Mouse (Mus musculus) spleen, adult 2 months (tissue): ENCODE measurements around the gene Gpr107. TPM values are rescaled to one million over a fixed set of nuclear protein-coding genes. Genes with fewer than 3 reads are reported as not detected.

ENCODE experiments used
- DNase-seq, 2 experiments: peaks; one replicate each; pipeline versions ENCODE4 v3.0.0 to v3.0.0-alpha.2; 2012 to 2021; ENCODE audit warnings: low spot score in 2 of 2, low read depth in 1 of 2
- H3K27ac ChIP-seq: fragments of 200-500 bp; 2 replicates; pipeline ENCODE4 v1.5.1; 2012; ENCODE audit warnings: low read length, inconsistent platforms; ENCODE audit not compliant: insufficient read depth
- H3K27me3 ChIP-seq: fragments of 200-500 bp; 2 replicates; pipeline ENCODE4 v1.6.1; 2012; ENCODE audit warnings: mild to moderate bottlenecking, moderate library complexity, low read length, inconsistent platforms; ENCODE audit not compliant: control insufficient read depth, insufficient read depth
- H3K36me3 ChIP-seq: fragments of 200-500 bp; 2 replicates; pipeline ENCODE4 v1.6.1; 2012; ENCODE audit warnings: mild to moderate bottlenecking, low read length, inconsistent platforms; ENCODE audit not compliant: control insufficient read depth, insufficient read depth
- H3K4me1 ChIP-seq: fragments of 200-500 bp; 2 replicates; pipeline ENCODE4 v1.6.1; 2011; ENCODE audit warnings: inconsistent platforms; ENCODE audit not compliant: control insufficient read depth, insufficient read depth, insufficient read length
- H3K4me3 ChIP-seq: fragments of 200-500 bp; 2 replicates; pipeline ENCODE4 v1.5.1; 2011; ENCODE audit warnings: mild to moderate bottlenecking, inconsistent platforms; ENCODE audit not compliant: insufficient read depth, insufficient read length; ENCODE audit errors: extremely low read depth
- CTCF ChIP-seq: fragments of 200-500 bp; IDR thresholded peaks from 2 replicates; pipeline ENCODE4 v1.5.1; 2011; ENCODE audit warnings: mild to moderate bottlenecking, inconsistent platforms; ENCODE audit not compliant: insufficient read depth, insufficient read length, insufficient replicate concordance; ENCODE audit errors: extremely low read depth
- POLR2A ChIP-seq: fragments of 200-500 bp; IDR thresholded peaks from 2 replicates; pipeline ENCODE4 v1.6.1; 2011; ENCODE audit warnings: low read depth, low read length, inconsistent platforms
- WGBS: fragments of 180-500 bp; shearing (Covaris S2); methylation state at CpG from one replicate; pipeline ENCODE4 v1.1.7; 2018; 5-methylcytosine and 5-hydroxymethylcytosine counted together
- polyA plus RNA-seq: library from polyadenylated mRNA; depleted of rRNA; stranded (reverse); fragments of >200 nt; gene quantifications from 2 replicates; pipeline ENCODE4 v1.2.3, GENCODE M21; 2012; rRNA removed

The Gpr107 gene
- 15.0 and 15.1 TPM in 2 replicates for polyA plus RNA-seq

DNA sequence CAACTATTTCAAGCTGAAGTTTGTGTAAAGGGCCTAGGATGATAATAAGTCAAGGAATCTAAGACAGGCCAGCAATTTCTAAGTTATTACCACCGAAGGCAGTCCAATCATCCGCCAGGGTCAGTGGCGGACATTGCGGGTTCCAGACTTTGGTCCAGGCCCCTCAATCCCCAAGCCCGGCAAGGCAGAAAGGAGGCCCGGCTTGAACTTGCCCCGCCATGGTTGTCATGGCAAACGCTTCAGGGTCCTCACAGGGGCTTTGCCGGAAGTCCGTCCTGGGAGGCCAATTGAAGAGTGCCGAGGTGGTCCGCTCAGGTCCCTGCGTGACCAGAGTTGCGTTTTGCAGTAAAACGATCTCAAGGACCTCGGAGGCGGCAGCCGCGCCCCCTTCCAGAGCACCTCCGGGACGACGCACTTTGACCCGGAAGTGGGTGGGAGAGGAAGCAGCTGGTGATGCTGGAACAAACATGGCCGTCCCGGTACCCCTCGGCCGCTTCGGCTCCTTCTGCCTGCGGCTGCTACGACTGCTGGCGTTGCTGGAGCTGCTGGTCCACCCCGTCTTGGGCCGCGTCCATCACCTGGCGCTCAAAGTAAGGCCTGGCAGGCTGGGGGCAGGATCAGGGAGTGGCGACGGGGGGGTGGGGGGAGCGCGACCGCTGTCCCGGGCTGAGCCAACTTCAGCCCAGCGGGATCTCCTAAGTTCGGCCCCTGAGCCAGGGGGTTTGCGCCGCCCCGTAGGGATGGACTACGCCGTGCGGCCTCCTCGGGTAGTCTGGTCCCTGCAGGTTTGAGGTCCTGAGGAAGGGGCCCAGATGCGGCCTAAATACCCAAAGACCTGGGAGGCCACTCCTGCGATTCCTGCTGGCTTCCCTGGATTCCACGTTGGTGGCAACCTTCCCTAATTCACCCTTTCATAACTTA, at the start of gene Gpr107:
TSS of gene Gpr107 (plus strand) at position 425 of the 921 bp plus-strand sequence.
- Histone ChIP-seq H3K27me3 (no peaks in the 10 kb centered on the region), H3K27ac (peak within 1 kb of the TSS; percentile 66), H3K36me3 (0 out of 2 replicates have a peak, but pooled peaks cover 2% of the 10 kb centered on the region), H3K4me3 (peak within 1 kb of the TSS; percentile 100), H3K4me1 (peaks cover 2% of the 10 kb centered on the region; the same call in 1 of the 2 replicates)
- peak; percentile 56 to 82 for DNase-seq
- TF ChIP-seq CTCF (no peak), POLR2A (peak; percentile 59)
- 1% methylated on average over 53 of the region's 53 CpGs for WGBS

DNA sequence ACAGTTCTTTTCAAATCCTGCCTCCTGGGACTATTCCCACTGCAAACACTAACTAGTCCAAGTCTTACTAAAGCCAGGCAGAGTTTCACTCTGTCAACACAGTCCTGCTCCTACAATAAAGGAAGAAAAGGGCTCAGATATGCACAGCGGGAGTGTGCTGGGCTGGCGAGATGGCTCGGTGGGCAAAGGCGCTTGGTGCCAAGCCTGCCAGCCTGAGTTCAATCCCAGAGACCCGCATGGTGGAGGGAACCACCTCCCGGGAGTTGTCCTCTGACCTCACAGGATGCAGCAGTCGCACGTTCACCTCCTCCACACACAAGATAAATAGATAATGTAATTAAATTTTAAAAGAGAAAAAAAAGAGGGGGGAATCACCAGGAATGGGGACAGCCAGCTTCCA, 48.8 kb upstream of the Gpr107 start:
- H3K27ac ChIP-seq: no peak overlapping the region
- H3K27me3 ChIP-seq: no peaks in the 10 kb centered on the region
- H3K4me3 ChIP-seq: no peak overlapping the region
- peaks cover 29% of the 10 kb centered on the region for H3K36me3 ChIP-seq
- no peak for DNase-seq
- TF ChIP-seq CTCF: no peak
- TF ChIP-seq POLR2A: no peak
- WGBS: 88% methylated on average over 8 of the region's 8 CpGs
- H3K4me1 ChIP-seq: peaks cover 11% of the 10 kb centered on the region; the same call in 1 of the 2 replicates

DNA sequence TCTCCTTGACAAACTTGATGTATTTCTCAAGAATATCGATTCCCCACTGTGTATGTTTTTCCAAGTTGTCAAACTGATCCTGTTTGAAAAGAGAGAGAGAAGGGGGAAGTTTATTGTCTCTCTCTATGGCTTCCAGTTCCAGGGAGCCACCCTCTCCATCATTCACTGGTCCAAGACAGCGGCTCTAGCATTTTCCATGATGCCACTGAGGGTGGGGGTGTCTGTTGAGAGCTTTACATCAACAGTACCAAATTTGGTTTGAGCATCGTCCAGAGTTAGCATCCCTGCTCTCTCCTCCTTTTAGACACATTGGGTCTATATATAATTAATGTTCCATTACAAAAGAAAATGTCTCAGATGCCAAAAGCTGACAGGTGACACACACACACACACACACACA, 46.8 kb upstream of the Gpr107 start:
- WGBS: 82% methylated on average over 3 of the region's 3 CpGs
- no peak overlapping the region for H3K27ac ChIP-seq
- DNase-seq: no peak
- peaks cover 18% of the 10 kb centered on the region for H3K36me3 ChIP-seq
- H3K4me1 ChIP-seq: peaks cover 20% of the 10 kb centered on the region; the same call in 1 of the 2 replicates
- no peak for TF ChIP-seq POLR2A
- no peak for TF ChIP-seq CTCF
- H3K4me3 ChIP-seq: no peak overlapping the region
- H3K27me3 ChIP-seq: no peaks in the 10 kb centered on the region

DNA sequence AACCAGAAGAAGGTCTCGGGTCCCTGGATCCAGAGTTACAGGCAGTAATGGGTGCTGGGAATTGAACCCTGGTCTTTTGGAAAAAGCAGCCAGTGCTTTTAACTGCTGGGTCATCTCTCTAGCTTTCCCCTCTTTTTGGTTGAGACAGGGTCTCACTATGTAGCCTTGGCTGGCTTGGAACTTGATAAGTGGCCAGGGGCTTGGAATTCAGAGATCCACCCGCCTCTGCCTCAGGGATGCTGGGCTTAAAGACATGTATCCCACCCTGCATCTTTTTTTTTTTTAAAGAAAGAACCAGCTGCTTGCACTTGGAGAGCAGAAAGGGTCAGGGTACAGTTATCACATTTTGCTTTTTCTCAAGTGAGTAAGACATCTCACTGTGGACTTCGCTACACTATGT, 46.1 kb upstream of the Gpr107 start:
- Histone ChIP-seq H3K27me3 (no peaks in the 10 kb centered on the region), H3K4me1 (peaks cover 20% of the 10 kb centered on the region; the same call in 1 of the 2 replicates), H3K4me3 (no peak overlapping the region), H3K27ac (no peak overlapping the region), H3K36me3 (peaks cover 13% of the 10 kb centered on the region)
- DNase-seq: no peak
- TF ChIP-seq POLR2A (no peak), CTCF (no peak)
- 91% methylated on average over 3 of the region's 3 CpGs for WGBS

DNA sequence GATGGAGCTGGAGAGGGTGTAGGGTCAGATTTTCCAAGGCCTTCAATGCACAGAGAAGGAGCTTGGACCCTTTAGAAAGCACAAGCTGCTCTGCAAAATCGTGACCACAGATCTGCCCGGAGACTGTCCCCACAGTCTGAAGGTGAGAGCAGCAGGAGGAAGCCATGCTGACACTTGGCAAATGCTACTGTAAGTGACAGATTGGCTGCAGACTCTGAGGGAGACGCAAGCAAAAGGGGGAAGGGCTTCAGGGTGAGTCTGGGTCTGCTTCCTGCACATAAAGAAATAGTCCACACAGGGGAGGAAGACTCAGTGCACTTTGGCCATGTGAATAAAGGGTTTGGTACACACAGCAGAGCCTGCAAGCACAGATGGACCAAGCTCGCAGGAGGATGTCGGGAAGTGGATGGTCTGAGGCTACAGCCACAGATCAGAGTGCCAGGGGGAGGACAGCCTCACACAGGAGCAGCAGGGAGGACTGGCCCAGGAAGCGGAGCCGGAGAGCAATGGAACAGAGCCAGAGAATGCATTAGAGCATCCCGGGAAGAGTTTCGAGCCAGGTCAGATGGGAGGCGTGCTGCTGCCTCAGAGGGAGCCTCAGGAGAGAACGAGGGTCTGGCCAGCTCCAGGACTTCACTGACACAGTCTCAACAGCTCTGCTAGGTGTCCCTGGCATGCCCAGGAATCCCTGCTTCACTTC, 45.3 kb upstream of the Gpr107 start:
- Histone ChIP-seq H3K27ac (no peak overlapping the region), H3K4me1 (peaks cover 20% of the 10 kb centered on the region; the same call in 1 of the 2 replicates), H3K4me3 (no peak overlapping the region), H3K27me3 (no peaks in the 10 kb centered on the region), H3K36me3 (peaks cover 8% of the 10 kb centered on the region)
- WGBS: 63% methylated on average over 11 of the region's 11 CpGs
- no peak for DNase-seq
- TF ChIP-seq CTCF: no peak
- TF ChIP-seq POLR2A: no peak

DNA sequence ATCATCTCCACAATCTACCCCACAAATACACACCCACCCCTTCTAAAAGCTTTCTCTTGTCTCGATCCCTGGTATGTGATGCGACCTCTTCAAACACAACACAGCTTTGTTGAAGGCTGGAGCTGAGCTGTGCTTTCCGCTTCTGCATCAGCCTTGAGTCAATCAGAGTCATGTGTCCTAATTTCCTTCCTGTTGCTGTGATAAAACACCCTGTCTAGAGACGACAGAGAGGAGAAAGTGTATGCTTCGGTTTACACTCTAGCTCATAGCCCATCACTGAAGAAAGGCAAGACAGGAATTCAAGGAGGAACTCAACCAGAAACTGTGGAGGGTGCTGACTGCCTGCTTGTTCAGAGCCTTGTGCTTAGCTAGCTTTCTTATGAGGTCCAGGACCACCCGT, 43.9 kb upstream of the Gpr107 start:
- no peak for DNase-seq
- peaks cover 5% of the 10 kb centered on the region for H3K36me3 ChIP-seq
- no peaks in the 10 kb centered on the region for H3K27me3 ChIP-seq
- 26% methylated on average over 6 of the region's 6 CpGs for WGBS
- H3K27ac ChIP-seq: peak overlapping the region; percentile 65
- peaks cover 20% of the 10 kb centered on the region; the same call in 1 of the 2 replicates for H3K4me1 ChIP-seq
- H3K4me3 ChIP-seq: no peak overlapping the region
- no peak for TF ChIP-seq CTCF
- TF ChIP-seq POLR2A: no peak
